Mouse (Mus musculus) embryo, embryonic 10 days (tissue): ENCODE data around the gene Rsrp1.
"Not testable (repeated sequence)": the region's sequence is repeated elsewhere in the genome, so short reads cannot be mapped to it uniquely, and the experiment has no call there.

Experiments used
- DNase-seq: peaks from one replicate; pipeline ENCODE4 v3.0.0-alpha.2; 2015; ENCODE audit warnings: low spot score

Rsrp1 gene

DNA sequence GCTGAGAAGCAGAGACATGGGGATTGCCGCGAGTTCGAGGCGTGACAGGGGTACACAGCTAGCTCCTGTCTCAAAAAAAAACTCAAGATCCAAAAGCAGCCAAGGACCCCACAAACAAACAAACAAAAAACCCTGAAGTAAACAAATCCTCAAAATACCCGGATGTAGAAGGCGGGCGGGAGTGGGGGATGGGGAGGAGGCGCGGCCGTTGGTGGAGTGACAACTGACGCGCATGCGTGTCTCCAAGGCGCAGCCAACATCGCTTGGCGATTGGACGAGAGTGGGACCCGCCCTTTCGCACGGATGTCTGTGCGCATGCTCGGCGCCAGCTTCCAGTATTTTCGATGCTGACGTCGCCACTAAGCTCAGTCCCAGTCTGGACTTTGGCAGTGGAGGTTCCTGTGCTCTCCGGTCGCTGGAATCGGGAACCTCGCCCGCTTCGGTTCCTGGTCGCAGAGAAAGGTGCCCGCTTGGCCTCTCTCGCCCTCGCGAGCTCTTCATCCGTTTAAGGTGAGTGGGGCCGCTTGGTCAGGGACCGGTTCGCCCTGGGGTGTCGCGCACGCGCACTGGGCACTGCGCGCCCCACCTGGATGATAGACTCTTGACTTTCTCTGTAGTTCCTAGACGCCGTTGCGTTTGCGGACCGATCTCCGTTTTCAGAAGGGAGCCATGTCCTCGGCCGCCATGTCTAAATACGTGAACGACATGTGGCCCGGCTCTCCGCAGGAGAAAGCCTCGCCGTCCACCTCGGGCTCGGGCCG lies at the start of gene Rsrp1:
Gene Rsrp1 (plus strand): TSS at position 335 of the 761 bp plus-strand sequence.
- DNase-seq = peak; percentile 100

DNA sequence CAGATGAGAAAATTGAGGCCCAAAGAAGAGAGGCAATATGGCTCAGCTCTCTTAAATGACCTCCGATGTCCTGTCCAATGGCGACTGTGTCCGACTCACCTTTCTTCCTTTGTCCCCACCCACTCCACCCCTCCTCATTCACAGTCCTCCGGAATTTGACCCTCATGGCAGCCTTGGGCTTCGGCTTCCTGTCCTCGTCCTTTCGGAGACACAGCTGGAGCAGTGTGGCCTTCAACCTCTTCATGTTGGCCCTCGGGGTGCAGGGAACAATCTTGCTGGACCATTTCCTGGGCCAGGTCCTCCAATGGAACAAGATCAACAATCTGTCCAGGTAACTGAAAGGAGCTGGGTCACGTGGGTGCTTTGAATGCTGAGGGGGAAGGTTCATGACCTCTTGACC lies 47.2 kb upstream of the Rsrp1 start:
- DNase-seq = no peak

GRCm38 (mm10) chr4:134879410-134879981 lies 43.9 kb upstream of the Rsrp1 start:
- DNase-seq = peak; percentile 88

DNA sequence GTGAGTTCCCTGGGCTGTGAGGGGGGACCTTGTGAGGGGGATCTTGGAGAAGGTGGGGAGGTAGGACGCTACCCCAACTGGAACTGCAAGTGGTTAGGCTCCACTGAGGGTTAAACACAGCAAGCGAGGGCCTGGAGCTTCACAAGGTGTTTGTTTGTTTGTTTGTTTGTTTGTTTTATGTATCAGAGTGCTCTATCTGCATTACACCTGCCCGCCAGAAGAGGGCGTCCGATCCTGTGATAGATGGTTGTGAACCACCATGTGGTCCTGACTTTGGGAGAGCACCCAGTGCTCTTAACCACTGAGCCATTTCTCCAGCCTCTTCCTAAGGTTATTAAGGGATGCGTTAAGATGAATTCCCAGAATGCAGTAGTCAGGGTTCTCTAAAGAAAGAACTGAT lies 43.4 kb upstream of the Rsrp1 start:
- DNase-seq = no peak

- DNase-seq = peak; percentile 59
Measured at GRCm38 (mm10) chr4:134883266-134883665, 40.1 kb upstream of the Rsrp1 start.

- DNase-seq = no peak
Measured at GRCm38 (mm10) chr4:134883808-134884207, 39.6 kb upstream of the Rsrp1 start.

DNA sequence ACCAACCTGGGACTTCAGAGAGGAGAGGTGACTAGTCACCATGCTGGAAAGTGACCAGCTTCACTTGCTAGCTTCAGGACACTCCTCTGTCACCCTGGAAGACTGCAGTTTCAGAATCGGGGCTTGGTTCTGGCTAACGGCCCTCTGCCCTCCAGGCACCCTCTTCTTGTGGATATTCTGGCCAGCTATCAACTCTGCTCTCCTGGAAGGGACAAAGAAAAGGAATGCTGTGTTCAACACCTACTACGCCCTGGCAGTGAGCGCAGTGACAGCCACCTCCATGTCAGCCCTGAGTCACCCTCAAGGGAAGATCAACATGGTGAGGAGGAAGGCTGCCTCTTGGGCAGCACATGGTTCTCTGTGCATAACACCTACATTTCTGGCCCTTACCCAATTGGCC lies 39.0 kb upstream of the Rsrp1 start:
- DNase-seq = no peak

GRCm38 (mm10) chr4:134892096-134892495 lies 31.3 kb upstream of the Rsrp1 start:
- DNase-seq = no peak

- DNase-seq = no peak
Measured at GRCm38 (mm10) chr4:134897256-134897655, 26.1 kb upstream of the Rsrp1 start.

GRCm38 (mm10) chr4:134901126-134901525 lies 22.3 kb upstream of the Rsrp1 start:
- no peak for DNase-seq

DNA sequence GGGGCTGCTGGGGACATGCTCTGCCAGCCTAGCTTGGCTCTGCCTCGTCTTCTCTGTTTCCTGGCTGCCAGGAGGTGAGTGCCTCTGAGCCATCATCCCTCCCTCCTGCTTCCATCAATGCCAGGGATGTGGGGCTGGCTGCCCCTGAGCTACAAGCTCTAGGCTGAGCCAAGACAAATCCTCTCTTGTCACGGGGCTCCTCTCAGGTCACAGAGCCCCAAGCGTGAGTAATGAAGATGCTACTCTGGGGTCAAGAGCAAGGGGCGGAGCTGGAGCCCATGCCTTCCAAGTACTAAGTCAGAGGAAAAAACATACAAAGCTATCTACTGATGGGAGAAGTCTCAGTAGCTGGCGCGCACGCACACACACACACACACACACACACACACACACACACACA lies 20.3 kb upstream of the Rsrp1 start:
- no peak for DNase-seq

- DNase-seq = not testable (repeated sequence)
Measured at GRCm38 (mm10) chr4:134911406-134911805, 12.0 kb upstream of the Rsrp1 start.

GRCm38 (mm10) chr4:134913413-134913812 lies 10.0 kb upstream of the Rsrp1 start:
- peak; percentile 80 for DNase-seq

DNA sequence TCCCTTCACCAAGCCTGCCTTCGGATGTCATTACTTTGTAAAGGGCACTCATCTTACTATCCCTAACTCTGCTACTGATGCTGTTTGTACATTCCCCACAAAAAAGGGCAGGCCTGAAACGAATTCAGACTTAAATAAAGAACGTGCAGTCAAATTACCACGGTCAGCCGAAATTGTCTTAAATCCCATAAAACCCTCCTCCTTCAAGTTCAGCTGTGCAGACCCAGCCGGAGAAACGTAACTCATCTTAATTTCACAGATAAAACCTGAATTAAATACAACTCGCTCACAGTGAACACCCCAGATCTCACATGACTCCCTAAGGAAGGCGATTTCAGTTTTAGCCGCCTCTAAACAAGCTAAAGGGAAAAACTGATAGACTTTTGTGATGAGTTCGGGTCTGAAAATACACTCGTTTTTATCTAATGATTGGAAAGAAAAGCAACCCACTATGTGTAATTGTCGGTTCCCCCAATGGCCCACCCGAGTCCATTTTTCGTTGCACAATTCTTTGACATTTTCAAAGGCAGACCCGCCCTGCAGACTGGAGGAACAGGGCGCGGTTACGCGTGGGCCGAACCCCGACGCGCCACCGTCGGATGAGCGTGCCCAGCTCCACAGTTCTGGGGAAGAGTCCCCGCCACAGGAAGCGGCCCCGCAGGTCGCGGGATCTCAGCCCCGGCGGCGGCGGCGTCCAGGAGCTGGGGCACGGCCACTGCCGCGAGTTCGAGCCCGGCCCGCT lies 9.1 kb upstream of the Rsrp1 start:
- no peak for DNase-seq

DNA sequence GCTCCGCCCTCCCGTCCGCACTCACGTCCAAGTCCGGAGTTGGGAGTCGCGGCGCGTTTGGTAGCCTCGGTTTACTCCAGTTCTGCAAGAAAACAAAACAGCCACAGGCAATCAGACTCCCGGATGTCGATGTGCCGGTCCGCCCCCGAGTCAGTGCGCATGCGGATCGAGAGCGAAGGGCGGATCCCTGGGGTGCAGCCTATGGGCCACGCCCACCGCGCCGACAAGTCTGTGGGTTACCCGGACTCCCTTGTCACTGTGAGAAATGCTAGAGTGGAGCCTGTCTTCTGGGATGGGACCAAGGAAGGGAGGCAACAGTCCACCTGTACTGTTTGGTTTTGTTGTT lies 8.6 kb upstream of the Rsrp1 start, which contains the start of gene Tmem50a:
Gene Tmem50a (minus strand): TSS at position 161 of the 346 bp plus-strand sequence.
- DNase-seq = peak; percentile 97

DNA sequence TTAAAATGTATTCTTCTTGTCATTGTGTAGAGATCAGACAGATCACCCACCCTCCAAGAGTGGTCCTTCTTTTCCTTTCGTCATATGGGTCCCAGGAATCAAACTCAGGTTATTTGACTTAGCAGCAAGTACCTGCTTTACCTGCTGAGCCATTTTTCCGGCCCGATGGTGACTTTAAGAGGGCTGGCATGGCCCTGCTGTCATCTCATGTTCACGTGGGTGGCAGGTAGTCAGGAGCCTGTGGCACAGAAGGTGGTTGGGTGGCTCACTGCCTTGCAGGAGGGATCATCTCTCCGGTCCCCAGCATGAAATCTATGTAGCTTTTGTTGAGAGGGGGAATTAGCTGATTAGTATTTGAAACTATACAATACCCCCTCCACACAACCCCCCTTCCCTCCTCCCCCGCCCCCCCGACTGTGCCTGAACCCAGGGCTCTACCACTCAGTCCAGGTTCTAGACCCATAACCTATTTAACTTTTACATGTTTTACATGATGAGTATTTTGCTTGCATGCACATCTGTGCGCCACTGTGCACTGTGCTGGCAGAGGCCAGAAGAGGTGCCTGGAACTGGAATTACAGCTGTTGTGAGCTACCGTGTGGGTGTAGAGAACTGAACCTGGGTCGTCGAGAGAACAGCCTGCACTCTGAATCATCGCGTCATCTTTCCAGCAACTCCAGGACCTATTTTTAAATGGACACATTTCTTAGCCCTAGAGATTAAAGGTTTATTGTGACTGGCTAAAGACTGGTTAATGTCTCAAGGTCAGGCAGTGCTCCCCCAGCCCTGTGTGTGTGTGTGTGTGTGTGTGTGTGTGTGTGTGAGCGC lies 8.0 kb upstream of the Rsrp1 start:
- DNase-seq = no peak

GRCm38 (mm10) chr4:134917194-134917593 lies 6.2 kb upstream of the Rsrp1 start:
- no peak for DNase-seq

- DNase-seq = no peak
Measured at GRCm38 (mm10) chr4:134918381-134918780, 5.0 kb upstream of the Rsrp1 start.

DNA sequence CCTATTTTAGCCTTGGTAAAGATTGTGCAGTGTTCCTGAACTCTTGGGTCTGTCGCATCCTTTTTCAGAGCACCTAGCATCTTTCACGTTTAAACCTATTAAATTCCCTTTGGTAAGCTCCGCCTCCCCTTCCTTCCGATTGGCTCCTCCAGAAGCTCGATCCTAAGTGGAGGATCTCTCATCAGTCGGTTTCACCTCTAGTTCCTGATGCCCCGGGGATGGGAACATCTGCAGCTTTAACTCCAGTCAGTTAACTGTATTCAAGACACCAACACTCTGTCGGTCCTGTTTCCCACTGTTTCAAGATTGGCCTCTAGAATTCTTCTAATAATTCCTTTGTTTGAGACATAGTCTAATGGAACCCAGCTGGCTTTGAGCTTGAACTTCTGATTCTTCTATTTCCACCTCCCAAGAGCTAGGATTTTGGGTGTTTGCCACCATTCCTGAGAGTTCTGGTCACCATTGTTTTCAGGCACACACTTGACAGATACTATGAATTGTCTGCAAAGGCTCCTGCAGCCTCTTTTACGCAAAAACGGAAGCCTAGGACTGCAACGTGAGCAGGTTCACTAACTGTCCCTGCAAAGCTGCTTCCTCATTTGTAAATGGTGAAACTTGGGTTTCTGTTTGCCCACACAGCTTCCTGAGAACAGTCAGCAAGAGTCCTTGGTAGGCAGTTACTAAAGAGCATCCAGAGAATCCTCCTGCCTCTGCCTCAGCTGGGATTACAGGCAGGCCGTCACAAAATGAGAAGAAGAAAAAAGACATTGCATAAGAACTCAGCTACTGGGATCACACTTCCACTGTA lies 3.5 kb upstream of the Rsrp1 start:
- no peak for DNase-seq

GRCm38 (mm10) chr4:134920631-134921030 lies 2.8 kb upstream of the Rsrp1 start:
- no peak for DNase-seq

DNA sequence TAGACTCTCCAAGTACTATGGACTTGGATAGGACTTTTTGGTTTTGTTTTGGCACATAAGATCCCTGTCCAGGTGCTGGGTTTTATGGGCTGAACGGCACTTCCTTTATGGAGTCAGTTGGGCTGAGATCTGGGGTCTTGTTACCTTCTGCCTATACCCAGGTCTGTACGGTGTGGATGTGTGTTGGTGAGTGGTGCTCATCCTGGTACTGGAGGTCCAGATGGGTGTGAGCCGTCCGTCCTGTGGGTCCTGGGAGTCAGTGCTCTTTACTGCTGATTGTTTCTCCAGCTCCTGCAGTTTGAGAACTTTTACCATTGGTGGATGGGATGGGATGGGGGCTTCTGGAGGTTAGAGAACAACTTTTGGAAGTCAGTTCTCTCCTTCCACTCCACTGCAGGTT lies 1.7 kb upstream of the Rsrp1 start:
- DNase-seq = no peak
